Mouse (Mus musculus): ENCODE measurements around the gene Adam19.

Adam19 gene

DNA sequence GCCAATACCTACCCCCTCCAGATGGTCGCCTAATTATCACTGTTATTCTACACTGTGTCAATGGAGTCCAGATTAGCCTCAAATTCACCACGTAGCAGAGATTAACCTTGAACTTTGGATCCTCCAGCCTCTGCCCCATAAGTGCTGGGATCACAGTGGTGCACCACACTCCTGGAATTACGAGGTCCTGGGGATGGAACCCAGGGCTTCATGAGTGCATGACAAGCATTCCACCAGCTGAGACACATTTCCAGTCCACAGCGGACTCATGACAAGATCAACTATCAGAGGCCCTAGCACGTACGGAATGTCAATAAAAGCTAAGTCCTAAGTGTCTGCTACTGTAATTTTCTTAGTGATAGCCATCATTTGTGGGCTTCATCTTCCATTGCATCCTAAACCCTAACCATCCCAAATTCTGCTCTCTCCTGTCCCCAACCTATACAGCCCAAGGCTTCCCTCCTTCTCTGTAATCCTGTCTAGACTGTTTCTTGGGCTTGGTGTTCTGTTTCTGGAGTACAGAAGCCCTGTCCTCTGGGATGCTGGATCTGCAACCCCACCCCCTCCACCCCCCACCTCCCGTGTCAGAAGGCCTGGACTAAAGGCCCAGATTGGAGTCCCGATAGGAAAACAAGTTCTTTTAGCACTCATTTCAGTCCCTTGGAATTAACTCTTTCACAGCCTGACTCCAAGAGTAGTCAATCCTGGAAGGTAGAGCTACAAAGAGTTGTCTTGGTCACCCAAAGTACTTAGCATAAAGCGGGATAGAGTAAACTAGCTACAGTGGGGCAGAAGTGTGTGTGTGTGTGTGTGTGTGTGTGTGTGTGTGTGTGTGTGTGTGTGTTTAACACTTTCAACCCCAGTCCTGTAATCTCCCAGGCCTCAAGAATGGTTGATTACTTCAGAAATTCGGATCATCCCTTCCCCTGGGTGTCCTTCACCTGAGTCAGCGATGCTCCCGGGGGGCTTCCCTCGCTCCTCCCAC lies 589 bp upstream of the Adam19 start:
- no peak for DNase-seq (ENCODE audit: low spot score)

GRCm38 (mm10) chr11:46056770-46057411 lies 1.1 kb downstream of the Adam19 start:
- DNase-seq (ENCODE audit: low spot score): no peak

GRCm38 (mm10) chr11:46058011-46058410 lies 2.2 kb downstream of the Adam19 start:
- DNase-seq (ENCODE audit: low spot score): no peak

- no peak for DNase-seq (ENCODE audit: low spot score)
Measured at GRCm38 (mm10) chr11:46058916-46059315, 3.1 kb downstream of the Adam19 start.

- DNase-seq (ENCODE audit: low spot score): no peak
Measured at GRCm38 (mm10) chr11:46059887-46060650, 4.3 kb downstream of the Adam19 start.

DNA sequence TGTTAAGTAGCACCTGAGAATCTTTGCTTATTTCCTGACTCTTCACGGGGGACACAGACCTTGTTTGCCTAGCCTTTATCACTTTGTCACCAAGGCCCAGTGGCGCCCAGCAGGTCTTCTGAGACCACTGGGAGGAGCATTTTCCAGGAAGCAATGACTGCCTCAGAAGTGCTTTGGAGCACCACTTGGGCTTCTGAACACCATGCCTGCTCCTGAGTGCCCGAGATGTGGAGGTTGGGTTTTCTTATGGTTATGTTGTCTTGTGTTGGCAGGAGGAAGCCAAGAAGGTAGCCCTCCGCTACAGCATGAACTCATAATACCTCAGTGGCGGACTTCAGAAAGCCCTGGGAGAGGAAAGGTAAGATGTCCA lies 4.8 kb downstream of the Adam19 start:
- no peak for DNase-seq (ENCODE audit: low spot score)

GRCm38 (mm10) chr11:46061776-46062445 lies 6.1 kb downstream of the Adam19 start:
- no peak for DNase-seq (ENCODE audit: low spot score)

- no peak for DNase-seq (ENCODE audit: low spot score)
Measured at GRCm38 (mm10) chr11:46062569-46062968, 6.8 kb downstream of the Adam19 start.

- peak; percentile 31 for DNase-seq (ENCODE audit: low spot score)
Measured at GRCm38 (mm10) chr11:46062993-46063731, 7.4 kb downstream of the Adam19 start.

DNA sequence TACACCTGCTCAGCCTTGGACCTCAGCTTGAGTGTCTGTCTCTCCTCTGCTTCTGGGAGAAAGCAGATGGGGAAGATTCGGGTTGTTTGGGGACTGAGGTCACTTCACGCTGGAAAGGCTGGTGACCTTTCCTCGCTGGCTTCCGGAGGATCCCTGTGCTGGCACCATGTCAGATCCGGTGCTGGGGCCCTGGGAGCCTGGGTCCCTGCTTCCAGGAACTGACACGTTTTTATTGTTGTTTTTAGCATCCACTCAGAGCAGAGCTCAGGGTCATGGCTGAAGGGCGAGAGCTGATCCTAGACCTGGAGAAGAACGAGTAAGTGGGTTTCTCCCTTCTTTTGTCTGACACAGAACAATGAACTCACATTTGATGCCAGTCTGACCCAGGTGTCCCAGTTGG lies 9.0 kb downstream of the Adam19 start:
- no peak for DNase-seq (ENCODE audit: low spot score)

DNA sequence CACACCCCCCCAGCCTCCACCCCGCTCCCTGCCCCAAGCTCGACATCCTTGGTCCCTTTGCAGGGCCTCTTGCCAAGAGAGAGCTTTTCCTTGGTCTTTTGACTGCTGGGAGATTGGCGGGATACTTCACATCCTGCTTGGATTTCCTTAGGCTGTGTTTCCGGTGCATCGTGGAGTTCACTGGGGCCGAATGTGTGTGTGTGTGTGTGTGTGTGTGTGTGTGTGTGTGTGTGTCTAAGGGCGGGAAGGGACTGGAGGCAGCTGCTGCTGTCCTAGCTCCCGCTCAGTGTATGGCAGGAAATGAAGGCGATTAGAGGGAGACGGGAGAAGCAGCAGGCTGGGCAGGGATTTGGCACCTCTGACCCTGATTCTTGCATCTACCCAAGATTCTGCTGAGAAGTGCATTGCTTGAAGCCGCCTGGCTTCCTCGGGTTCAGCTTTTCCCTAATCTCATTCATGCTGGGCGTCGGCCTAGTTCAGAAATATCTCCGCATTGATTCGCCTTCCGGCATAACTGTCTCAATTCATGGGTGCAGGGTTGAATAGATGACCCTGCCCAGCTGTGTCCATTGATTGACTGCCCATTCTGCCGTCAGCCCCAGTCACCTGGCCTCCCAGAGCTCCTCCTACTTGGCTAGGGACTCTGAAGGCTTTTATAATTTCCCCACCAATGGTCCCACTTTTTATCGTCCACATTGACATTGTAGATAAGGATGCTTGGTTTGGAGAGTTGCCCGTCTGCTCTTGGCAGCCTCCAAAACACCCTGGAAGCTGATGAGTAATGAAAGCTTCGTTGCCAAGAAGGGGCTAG lies 9.6 kb downstream of the Adam19 start:
- peak; percentile 61 for DNase-seq (ENCODE audit: low spot score)

GRCm38 (mm10) chr11:46067371-46068060 lies 11.7 kb downstream of the Adam19 start:
- DNase-seq (ENCODE audit: low spot score): no peak

DNA sequence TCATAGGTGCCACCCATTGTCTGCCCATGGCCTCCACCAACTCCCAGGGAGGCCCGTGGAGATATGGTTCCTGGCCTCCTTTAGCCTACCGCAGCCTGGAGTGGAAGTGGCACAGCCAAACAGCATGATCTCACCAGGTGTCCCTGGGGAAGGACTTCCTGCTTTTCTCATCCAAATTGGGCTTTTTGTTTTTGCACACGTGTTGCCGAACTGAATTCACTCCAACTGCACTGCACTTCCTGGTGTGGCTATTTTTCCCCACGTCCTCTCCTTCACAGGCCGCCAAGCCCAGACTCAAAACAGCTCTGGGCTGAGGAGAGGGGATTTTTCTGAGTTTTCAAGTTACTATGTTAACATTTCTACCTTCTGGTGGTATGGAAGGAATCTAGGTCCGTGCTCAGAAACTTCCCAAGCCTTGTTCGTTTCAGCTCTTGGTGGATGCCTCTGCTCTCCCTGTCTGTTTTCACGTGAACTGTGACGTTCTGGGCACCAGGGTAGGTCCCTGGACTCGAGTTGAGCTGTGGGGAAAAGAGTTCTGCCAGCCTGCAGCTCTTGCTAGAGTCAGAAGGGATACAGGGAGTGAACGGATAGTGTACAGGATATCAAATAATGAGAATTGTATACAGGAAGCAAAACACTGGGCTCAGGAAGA lies 13.1 kb downstream of the Adam19 start:
- no peak for DNase-seq (ENCODE audit: low spot score)

DNA sequence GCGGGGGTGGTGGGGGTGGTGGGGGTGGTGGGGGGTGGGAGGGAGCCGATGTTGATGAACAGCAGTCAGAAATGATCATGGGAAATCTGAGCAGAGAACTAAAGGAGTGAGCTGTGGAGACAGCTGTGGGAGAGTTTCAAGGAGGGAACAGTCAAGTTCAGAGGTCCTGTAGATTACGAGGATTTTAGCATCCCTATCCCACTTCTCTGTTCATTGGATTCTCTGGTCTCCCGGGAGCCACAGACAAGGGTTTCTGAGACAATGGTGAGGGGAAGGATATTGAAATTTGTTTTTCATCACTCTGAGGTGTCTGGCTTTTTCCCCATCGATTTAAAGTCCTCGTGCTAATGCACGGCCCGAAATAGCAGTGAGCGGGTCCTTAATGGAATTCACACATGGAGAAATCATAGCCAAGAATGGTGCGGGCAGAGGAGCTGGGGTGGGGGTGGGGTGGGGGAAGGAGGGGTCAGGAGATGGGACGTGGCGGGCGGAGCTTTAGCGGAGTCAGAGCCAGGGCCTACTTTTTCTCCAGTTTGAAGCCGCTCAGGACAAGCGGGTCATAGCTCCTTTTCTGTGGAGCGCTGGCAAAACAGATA lies 13.7 kb downstream of the Adam19 start:
- no peak for DNase-seq (ENCODE audit: low spot score)

DNA sequence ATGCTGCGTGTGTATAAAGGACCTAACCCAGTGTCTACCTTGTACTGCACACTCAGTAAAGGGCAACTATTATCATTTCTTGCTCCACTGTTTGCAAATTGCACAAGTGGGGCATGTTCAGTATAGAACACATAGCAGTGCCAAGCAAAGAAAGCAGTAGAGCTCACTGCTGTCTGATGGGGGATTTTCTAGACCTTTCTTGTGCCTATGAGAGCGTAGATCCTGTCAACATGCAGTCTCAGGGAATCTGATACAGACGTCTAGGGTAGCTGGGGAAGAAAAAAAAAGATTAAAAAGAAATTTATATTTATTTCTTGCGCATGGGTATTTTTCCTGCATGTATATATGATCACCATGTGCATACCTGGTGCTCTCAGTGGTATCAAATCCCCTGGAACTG lies 14.4 kb downstream of the Adam19 start:
- no peak for DNase-seq (ENCODE audit: low spot score)

DNA sequence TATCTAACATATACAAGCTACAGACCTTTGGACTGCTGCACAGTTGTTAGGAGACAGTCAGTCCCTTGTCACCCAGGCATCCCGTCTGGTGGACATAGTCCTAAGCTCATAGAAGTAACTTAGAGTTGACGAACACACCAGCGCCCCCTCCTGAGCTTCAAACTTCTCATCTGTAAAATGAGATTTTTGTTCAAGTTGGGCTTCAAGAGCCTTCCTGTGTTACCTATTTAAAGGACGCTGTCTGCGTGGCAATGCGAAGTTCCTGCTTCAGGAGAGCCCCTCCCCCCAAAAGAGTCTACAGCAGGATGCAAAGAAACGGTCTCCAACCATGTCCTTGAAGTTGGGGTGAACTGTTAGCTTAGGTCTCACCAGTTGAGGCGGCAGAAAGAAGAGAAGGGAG lies 15.0 kb downstream of the Adam19 start:
- no peak for DNase-seq (ENCODE audit: low spot score)

DNA sequence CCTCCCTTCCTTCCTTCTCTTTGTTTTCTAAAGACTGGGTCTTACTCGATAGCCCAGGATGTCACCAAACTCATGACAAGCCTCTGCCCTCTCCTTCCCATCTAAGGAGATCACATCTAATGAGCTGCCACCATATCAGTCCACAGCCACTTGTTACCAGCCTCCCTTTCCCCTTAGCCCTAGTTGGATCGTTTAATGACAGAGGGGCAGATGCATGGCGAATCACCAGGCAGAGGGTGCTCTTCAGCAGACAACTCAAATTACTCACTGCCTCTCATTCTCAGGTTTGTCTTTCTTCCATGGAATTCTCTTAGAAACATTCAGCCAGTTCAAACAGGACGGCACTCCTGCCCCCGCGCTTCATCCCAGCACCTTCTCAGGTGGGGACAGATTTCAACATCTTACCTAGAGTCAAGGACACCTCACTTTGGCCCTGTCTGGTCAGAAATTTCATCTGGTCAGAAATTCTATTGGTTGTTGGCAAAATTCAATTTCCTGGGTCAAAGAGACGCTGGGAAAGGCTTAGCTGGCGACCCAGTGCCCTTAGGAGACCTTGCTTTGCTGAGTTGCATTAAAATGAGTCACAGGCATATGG lies 16.8 kb downstream of the Adam19 start:
- no peak for DNase-seq (ENCODE audit: low spot score)

GRCm38 (mm10) chr11:46073061-46073849 lies 17.5 kb downstream of the Adam19 start:
- DNase-seq (ENCODE audit: low spot score): no peak
